8 mouse cellular contexts compared by ENCODE assay signal in the genomic region with DNA sequence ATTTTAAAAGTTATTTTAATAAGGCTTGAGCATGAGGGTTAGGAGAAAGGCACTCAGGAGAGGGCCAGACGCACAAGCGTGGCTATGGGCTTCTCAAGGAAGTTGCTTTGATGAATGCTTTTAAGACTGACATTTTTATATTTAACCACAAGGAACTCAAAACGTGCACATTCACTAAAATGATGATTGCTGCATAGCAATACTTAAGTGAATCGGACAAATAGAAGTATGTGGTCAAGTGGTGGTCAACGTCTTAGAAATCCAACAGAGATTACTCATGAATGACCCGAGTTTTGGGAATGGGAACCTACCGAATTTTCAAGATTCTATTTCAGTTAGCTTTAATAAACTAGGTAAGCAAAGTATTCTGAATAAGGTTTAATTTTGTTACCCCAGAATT. TPM values are rescaled to one million over a fixed set of nuclear protein-coding genes. Genes with fewer than 3 reads are reported as not detected.
DNase-seq lines count a peak whose midpoint lies in the region; ATAC-seq and TF ChIP-seq lines count a peak whose summit lies in the region.

No protein-coding gene starts in this region.

- no peak for DNase-seq in heart, adult 9 months (ENCODE audit: low spot score in 2 of 2)
- no peak for DNase-seq in right cerebral cortex, adult 2 months (ENCODE audit: low spot score in 2 of 2)
- no peak for DNase-seq in gastrocnemius, postnatal 14 days
- no peak for DNase-seq in layer of hippocampus, postnatal 36 days

- H3K4me1 ChIP-seq in heart, embryonic 11.5 days (ENCODE audit: control insufficient read depth, insufficient read depth, low read length): peaks cover 4% of the 10 kb centered on the region
- H3K4me1 ChIP-seq in ES-Bruce4 (ENCODE audit: control insufficient read depth, insufficient read depth, low read length): no peaks in the 10 kb centered on the region
- peaks cover 8% of the 10 kb centered on the region for H3K4me1 ChIP-seq in forebrain, embryonic 15.5 days
- H3K4me1 ChIP-seq in liver, embryonic 16.5 days (ENCODE audit: control insufficient read depth, low read depth, low read length): peaks cover 5% of the 10 kb centered on the region

- no peaks in the 10 kb centered on the region for H3K9me3 ChIP-seq in heart, embryonic 11.5 days (replicated peaks; ENCODE audit: control insufficient read depth, low read length)
- no peaks in the 10 kb centered on the region for H3K9me3 ChIP-seq in ES-Bruce4 (replicated peaks; ENCODE audit: control insufficient read depth, insufficient read depth, low read length, poor library complexity, severe bottlenecking)
- no peaks in the 10 kb centered on the region for H3K9me3 ChIP-seq in forebrain, embryonic 15.5 days
- no peaks in the 10 kb centered on the region for H3K9me3 ChIP-seq in liver, embryonic 16.5 days (replicated peaks; ENCODE audit: control insufficient read depth, low read length)

- H3K36me3 ChIP-seq in heart, embryonic 11.5 days (ENCODE audit: control insufficient read depth, insufficient read depth, low read length): peaks cover 12% of the 10 kb centered on the region; the same call in 1 of the 2 replicates
- peaks cover 4% of the 10 kb centered on the region for H3K36me3 ChIP-seq in ES-Bruce4 (ENCODE audit: control insufficient read depth, insufficient read depth, low read length, poor library complexity, severe bottlenecking)
- H3K36me3 ChIP-seq in forebrain, embryonic 15.5 days: peaks cover 14% of the 10 kb centered on the region
- 0 out of 2 replicates have a peak, but pooled peaks cover 4% of the 10 kb centered on the region for H3K36me3 ChIP-seq in liver, embryonic 16.5 days (ENCODE audit: control insufficient read depth, insufficient read depth)

- no peak for ATAC-seq in heart, embryonic 11.5 days (replicated peaks; ENCODE audit: insufficient number of reproducible peaks, low FRiP score, low TSS enrichment)
- no peak for ATAC-seq in forebrain, embryonic 15.5 days (replicated peaks)
- no peak for ATAC-seq in liver, embryonic 16.5 days (ENCODE audit: low read depth)

- intact Hi-C loops in gastrocnemius, postnatal 14 days (cut with DNase I; ENCODE audit: low total_unique reads): no loop called here

- TF ChIP-seq CTCF in ES-Bruce4 (IDR thresholded peaks at IDR 0.05; ENCODE audit: low read depth, low read length): no peak

- WGBS in heart, embryonic 11.5 days (ENCODE audit: insufficient replicate concordance): 48% methylated on average over 7 of the region's 7 CpGs
- WGBS in forebrain, embryonic 15.5 days: 50% methylated on average over 7 of the region's 7 CpGs
- 36% methylated on average over 7 of the region's 7 CpGs for WGBS in liver, embryonic 16.5 days (ENCODE audit: insufficient replicate concordance)

- no peak overlapping the region for H3K27ac ChIP-seq in heart, embryonic 11.5 days (ENCODE audit: low read depth, low read length)
- H3K27ac ChIP-seq in ES-Bruce4 (ENCODE audit: insufficient read depth, low read length): no peak overlapping the region
- H3K27ac ChIP-seq in forebrain, embryonic 15.5 days (replicated peaks): no peak overlapping the region
- H3K27ac ChIP-seq in liver, embryonic 16.5 days (ENCODE audit: low read length): no peak overlapping the region

- no peak for TF ChIP-seq POLR2A in ES-Bruce4 (IDR thresholded peaks at IDR 0.05; ENCODE audit: insufficient read depth, low read length)

- H3K4me2 ChIP-seq in heart, embryonic 11.5 days: peak overlapping the region; percentile 76
- peak overlapping the region; percentile 77 for H3K4me2 ChIP-seq in forebrain, embryonic 15.5 days (replicated peaks)
- peak overlapping the region; percentile 54 for H3K4me2 ChIP-seq in liver, embryonic 16.5 days (ENCODE audit: low read depth, low read length)

- no peak for TF ChIP-seq EP300 in ES-Bruce4 (IDR thresholded peaks at IDR 0.05; ENCODE audit: insufficient read depth, low read depth, low read length)

- peak overlapping the region; percentile 94 for H3K4me3 ChIP-seq in heart, embryonic 11.5 days (ENCODE audit: low read depth, low read length)
- H3K4me3 ChIP-seq in ES-Bruce4 (ENCODE audit: low read depth, low read length): peak overlapping the region; percentile 55
- H3K4me3 ChIP-seq in forebrain, embryonic 15.5 days: peak overlapping the region; percentile 82
- peak overlapping the region; percentile 28 for H3K4me3 ChIP-seq in liver, embryonic 16.5 days (ENCODE audit: low read depth, low read length)

- H3K27me3 ChIP-seq in heart, embryonic 11.5 days (ENCODE audit: control insufficient read depth, insufficient read depth, low read length): no peaks in the 10 kb centered on the region
- no peaks in the 10 kb centered on the region for H3K27me3 ChIP-seq in ES-Bruce4 (ENCODE audit: control insufficient read depth, insufficient read depth, low read length, poor library complexity, severe bottlenecking)
- H3K27me3 ChIP-seq in forebrain, embryonic 15.5 days: no peaks in the 10 kb centered on the region
- no peaks in the 10 kb centered on the region for H3K27me3 ChIP-seq in liver, embryonic 16.5 days (ENCODE audit: control insufficient read depth, insufficient read depth, low read depth, low read length)

- H3K9ac ChIP-seq in heart, embryonic 11.5 days (ENCODE audit: low read depth, low read length): no peak overlapping the region
- peak overlapping the region; percentile 88 for H3K9ac ChIP-seq in ES-Bruce4 (ENCODE audit: low read depth, poor library complexity, severe bottlenecking)
- peak overlapping the region; percentile 25; the same call in 1 of the 2 replicates for H3K9ac ChIP-seq in forebrain, embryonic 15.5 days (replicated peaks)
- H3K9ac ChIP-seq in liver, embryonic 16.5 days (ENCODE audit: low read depth, low read length): no peak overlapping the region

RNA-seq across cellular contexts. Expression of gene Zkscan8, which starts 0.8 kb away (rescaled TPM):
- polyA plus RNA-seq in heart, embryonic 11.5 days (2014; fragmentation: Nextera tagmentation; extraction: Ambion mirVana): 6.4 and 6.5 TPM in 2 replicates
- 15.2 and 16.1 TPM in 2 replicates for polyA plus RNA-seq in ES-Bruce4 (2011; ENCODE audit: insufficient read depth, insufficient read length, low read depth, missing spikeins)
- 4.9 and 5.4 TPM in 2 replicates for polyA plus RNA-seq in forebrain, embryonic 15.5 days (2015; fragmentation: Nextera tagmentation; extraction: Ambion mirVana)
- 1.0 and 1.2 TPM in 2 replicates for polyA plus RNA-seq in liver, embryonic 16.5 days (2015; fragmentation: Nextera tagmentation; extraction: Ambion mirVana)
- 1 to 10 TPM; 6.1 to 7.4 TPM for total RNA-seq in gastrocnemius, postnatal 14 days (2021)
- 10 to 100 TPM; 18.3 to 19.9 TPM for total RNA-seq in layer of hippocampus, postnatal 36 days (2021)

RNA-seq across cellular contexts. Expression of gene Olfr1366, which starts 12.5 kb away (rescaled TPM):
- 0.14 and 0.15 TPM in 2 replicates for polyA plus RNA-seq in heart, embryonic 11.5 days (2014; fragmentation: Nextera tagmentation; extraction: Ambion mirVana)
- not detected in 2 replicates for polyA plus RNA-seq in ES-Bruce4 (2011; ENCODE audit: insufficient read depth, insufficient read length, low read depth, missing spikeins)
- polyA plus RNA-seq in forebrain, embryonic 15.5 days (2015; fragmentation: Nextera tagmentation; extraction: Ambion mirVana): 0.14 and 0.28 TPM in 2 replicates
- 0.04 TPM in 1 of 2 replicates, not detected in the other for polyA plus RNA-seq in liver, embryonic 16.5 days (2015; fragmentation: Nextera tagmentation; extraction: Ambion mirVana)
- total RNA-seq in gastrocnemius, postnatal 14 days (2021): not detected
- not detected for total RNA-seq in layer of hippocampus, postnatal 36 days (2021)

RNA-seq across cellular contexts. Expression of gene Gm11273, which starts 28.9 kb away (rescaled TPM):
- 7.4 and 8.5 TPM in 2 replicates for polyA plus RNA-seq in heart, embryonic 11.5 days (2014; fragmentation: Nextera tagmentation; extraction: Ambion mirVana)
- polyA plus RNA-seq in ES-Bruce4 (2011; ENCODE audit: insufficient read depth, insufficient read length, low read depth, missing spikeins): 3.2 and 7.4 TPM in 2 replicates
- 4.5 and 8.2 TPM in 2 replicates for polyA plus RNA-seq in forebrain, embryonic 15.5 days (2015; fragmentation: Nextera tagmentation; extraction: Ambion mirVana)
- 4.7 and 5.5 TPM in 2 replicates for polyA plus RNA-seq in liver, embryonic 16.5 days (2015; fragmentation: Nextera tagmentation; extraction: Ambion mirVana)
- 100 to 1,000 TPM; 119 to 152 TPM for total RNA-seq in gastrocnemius, postnatal 14 days (2021)
- total RNA-seq in layer of hippocampus, postnatal 36 days (2021): 10 to 100 TPM; 49.1 to 63.4 TPM

RNA-seq across cellular contexts. Expression of gene Olfr1535, which starts 29.6 kb away (rescaled TPM):
- polyA plus RNA-seq in heart, embryonic 11.5 days (2014; fragmentation: Nextera tagmentation; extraction: Ambion mirVana): not detected in 2 replicates
- 0.15 and 0.23 TPM in 2 replicates for polyA plus RNA-seq in ES-Bruce4 (2011; ENCODE audit: insufficient read depth, insufficient read length, low read depth, missing spikeins)
- 0.06 TPM in 1 of 2 replicates, not detected in the other for polyA plus RNA-seq in forebrain, embryonic 15.5 days (2015; fragmentation: Nextera tagmentation; extraction: Ambion mirVana)
- polyA plus RNA-seq in liver, embryonic 16.5 days (2015; fragmentation: Nextera tagmentation; extraction: Ambion mirVana): not detected in 2 replicates
- not detected for total RNA-seq in gastrocnemius, postnatal 14 days (2021)
- total RNA-seq in layer of hippocampus, postnatal 36 days (2021): not detected

RNA-seq across cellular contexts. Expression of gene AK157302, which starts 35.1 kb away (rescaled TPM):
- 0.14 and 0.46 TPM in 2 replicates for polyA plus RNA-seq in heart, embryonic 11.5 days (2014; fragmentation: Nextera tagmentation; extraction: Ambion mirVana)
- 0.52 TPM in 1 of 2 replicates, not detected in the other for polyA plus RNA-seq in ES-Bruce4 (2011; ENCODE audit: insufficient read depth, insufficient read length, low read depth, missing spikeins)
- 0.23 and 0.24 TPM in 2 replicates for polyA plus RNA-seq in forebrain, embryonic 15.5 days (2015; fragmentation: Nextera tagmentation; extraction: Ambion mirVana)
- 0.62 and 0.70 TPM in 2 replicates for polyA plus RNA-seq in liver, embryonic 16.5 days (2015; fragmentation: Nextera tagmentation; extraction: Ambion mirVana)
- 10 to 100 TPM; 12.8 to 13.8 TPM for total RNA-seq in gastrocnemius, postnatal 14 days (2021)
- total RNA-seq in layer of hippocampus, postnatal 36 days (2021): 10 to 100 TPM; 21.6 to 23.2 TPM

Comparison
In these comparisons a context has a peak if more than half of its experiments do, and no peak if none do; other contexts are left out.
1. H3K4me3 ChIP-seq: peak in every context shown above with its lines; median percentile 94 in heart, embryonic 11.5 days; 82 in forebrain, embryonic 15.5 days; 55 in ES-Bruce4; 28 in liver, embryonic 16.5 days.
2. H3K9ac ChIP-seq: peak in ES-Bruce4 (single experiment) and forebrain, embryonic 15.5 days (single experiment); none in heart, embryonic 11.5 days (single experiment) and liver, embryonic 16.5 days (single experiment).
3. Peak in every context shown above with its lines, with median percentiles within 50 percentile points of each other: H3K4me2 ChIP-seq.